Mouse (Mus musculus) MEL (cell line): Measurements from ENCODE around the gene Miga1. TPM values are rescaled to one million over a fixed set of nuclear protein-coding genes. Genes with fewer than 3 reads are reported as not detected.

Source experiments
- DNase-seq: peaks from one replicate; pipeline ENCODE4 v3.0.0; 2011; ENCODE audit warnings: low read depth, low spot score
- H3K27ac ChIP-seq: 2 replicates; pipeline ENCODE4 v1.5.1; 2012; ENCODE audit warnings: low read depth, mild to moderate bottlenecking, control low read depth, low read length, moderate library complexity; ENCODE audit not compliant: control insufficient read depth
- H3K27me3 ChIP-seq, 2 experiments: fragments of 150-350 bp in 1 of 2; sonication (generic) in 1 of 2; 2 replicates each; pipeline ENCODE4 v1.6.1; 2012; ENCODE audit warnings: low read length in 2 of 2, mild to moderate bottlenecking in 2 of 2, improper control_type of control experiment in 1 of 2, moderate library complexity in 1 of 2; ENCODE audit not compliant: insufficient read depth in 2 of 2, control insufficient read depth in 1 of 2
- H3K36me3 ChIP-seq, 2 experiments: 2 replicates each; pipeline ENCODE4 v1.6.1; 2012 to 2014; ENCODE audit warnings: low read length in 2 of 2, improper control_type of control experiment in 1 of 2, inconsistent platforms in 1 of 2, mild to moderate bottlenecking in 1 of 2; ENCODE audit not compliant: insufficient read depth in 2 of 2, control insufficient read depth in 1 of 2
- H3K4me1 ChIP-seq, 2 experiments: fragments of 150-350 bp in 1 of 2; sonication (generic) in 1 of 2; 2 replicates each; pipeline ENCODE4 v1.6.1; 2012; ENCODE audit warnings: low read length in 2 of 2, improper control_type of control experiment in 1 of 2, mild to moderate bottlenecking in 1 of 2; ENCODE audit not compliant: insufficient read depth in 2 of 2, control insufficient read depth in 1 of 2
- H3K4me3 ChIP-seq, 2 experiments: fragments of 150-350 bp in 1 of 2; sonication (generic) in 1 of 2; 2 replicates each; pipeline ENCODE4 v1.5.1; 2012; ENCODE audit warnings: low read depth in 2 of 2, low read length in 2 of 2, mild to moderate bottlenecking in 2 of 2, moderate library complexity in 2 of 2, control low read depth in 1 of 2, improper control_type of control experiment in 1 of 2; ENCODE audit not compliant: control insufficient read depth in 1 of 2, insufficient read depth in 1 of 2
- H3K79me2 ChIP-seq: 2 replicates; pipeline ENCODE4 v1.6.1; 2012; ENCODE audit warnings: mild to moderate bottlenecking, low read length, moderate library complexity; ENCODE audit not compliant: control insufficient read depth, poor library complexity, insufficient read depth
- H3K9ac ChIP-seq: 2 replicates; pipeline ENCODE4 v1.6.1; 2012; ENCODE audit warnings: low read depth, mild to moderate bottlenecking, control low read depth, low read length, moderate library complexity; ENCODE audit not compliant: control insufficient read depth, poor library complexity, severe bottlenecking
- H3K9me3 ChIP-seq: fragments of 150-350 bp; sonication (generic); replicated peaks from 2 replicates; pipeline ENCODE4 v1.6.1; 2012; ENCODE audit warnings: mild to moderate bottlenecking, low read length, improper control_type of control experiment, moderate library complexity; ENCODE audit not compliant: insufficient read depth
- CHD1 ChIP-seq: IDR thresholded peaks from 2 replicates; pipeline ENCODE4 v1.6.1; 2012; ENCODE audit warnings: low read depth, mild to moderate bottlenecking, inconsistent platforms, low read length, improper control_type of control experiment
- CHD2 ChIP-seq: IDR thresholded peaks from 2 replicates; pipeline ENCODE4 v1.6.1; 2011; ENCODE audit warnings: low read length, improper control_type of control experiment
- CTCF ChIP-seq, 3 experiments: IDR thresholded peaks in 2 of 3; conservative IDR thresholded peaks in 1 of 3; 2 replicates each; pipeline ENCODE4 v1.5.1; 2011 to 2012; ENCODE audit warnings: low read length in 3 of 3, low read depth in 2 of 3, mild to moderate bottlenecking in 2 of 3, improper control_type of control experiment in 1 of 3, inconsistent platforms in 1 of 3, mixed read lengths in 1 of 3, moderate library complexity in 1 of 3; ENCODE audit not compliant: control insufficient read depth in 1 of 3, insufficient read depth in 1 of 3, poor library complexity in 1 of 3, severe bottlenecking in 1 of 3
- E2F4 ChIP-seq: IDR thresholded peaks from 2 replicates; pipeline ENCODE4 v1.6.1; 2011; ENCODE audit warnings: low read depth, low read length, improper control_type of control experiment, borderline replicate concordance
- ELF1 ChIP-seq: IDR thresholded peaks from 2 replicates; pipeline ENCODE4 v1.6.1; 2014; ENCODE audit warnings: low read depth, mild to moderate bottlenecking, inconsistent platforms, low read length, improper control_type of control experiment, moderate library complexity
- EP300 ChIP-seq, 2 experiments: IDR thresholded peaks; 2 replicates each; pipeline ENCODE4 v1.6.1; 2011; ENCODE audit warnings: improper control_type of control experiment in 2 of 2, low read length in 2 of 2, low read depth in 1 of 2, mild to moderate bottlenecking in 1 of 2
- GABPA ChIP-seq: IDR thresholded peaks from 2 replicates; pipeline ENCODE4 v1.6.1; 2012; ENCODE audit warnings: low read depth, mild to moderate bottlenecking, inconsistent platforms, low read length, improper control_type of control experiment, moderate library complexity
- HCFC1 ChIP-seq: IDR thresholded peaks from 2 replicates; pipeline ENCODE4 v1.6.1; 2012; ENCODE audit warnings: low read depth, mild to moderate bottlenecking, inconsistent platforms, low read length, improper control_type of control experiment, moderate library complexity
- JUND ChIP-seq: IDR thresholded peaks from 2 replicates; pipeline ENCODE4 v1.6.1; 2011; ENCODE audit warnings: low read depth, mild to moderate bottlenecking, improper control_type of control experiment, low read length
- MAFK ChIP-seq: IDR thresholded peaks from 2 replicates; pipeline ENCODE4 v1.6.1; 2011; ENCODE audit warnings: low read depth, mild to moderate bottlenecking, low read length, improper control_type of control experiment, borderline replicate concordance
- MAZ ChIP-seq: IDR thresholded peaks from 2 replicates; pipeline ENCODE4 v1.6.1; 2012; ENCODE audit warnings: low read depth, mild to moderate bottlenecking, inconsistent platforms, low read length, improper control_type of control experiment
- MEF2A ChIP-seq: IDR thresholded peaks from 2 replicates; pipeline ENCODE4 v1.6.1; 2014; ENCODE audit warnings: low read depth, mild to moderate bottlenecking, inconsistent platforms, low read length, improper control_type of control experiment; ENCODE audit not compliant: poor library complexity, insufficient replicate concordance, severe bottlenecking; ENCODE audit errors: extremely low read depth
- MXI1 ChIP-seq: IDR thresholded peaks from 2 replicates; pipeline ENCODE4 v1.6.1; 2011; ENCODE audit warnings: mild to moderate bottlenecking, low read depth, low read length, improper control_type of control experiment
- NELFE ChIP-seq: IDR thresholded peaks from 2 replicates; pipeline ENCODE4 v1.6.1; 2011; ENCODE audit warnings: low read depth, low read length, improper control_type of control experiment
- NRF1 ChIP-seq: IDR thresholded peaks from 2 replicates; pipeline ENCODE4 v1.6.1; 2014; ENCODE audit warnings: low read depth, mild to moderate bottlenecking, inconsistent platforms, low read length, improper control_type of control experiment, moderate library complexity; ENCODE audit not compliant: poor library complexity, insufficient read depth, severe bottlenecking
- POLR2AphosphoS2 ChIP-seq: IDR thresholded peaks from 2 replicates; pipeline ENCODE4 v1.6.1; 2011; ENCODE audit warnings: low read length, improper control_type of control experiment
- POLR2AphosphoS5 ChIP-seq: IDR thresholded peaks from 2 replicates; pipeline ENCODE4 v1.6.1; 2012; ENCODE audit warnings: low read depth, borderline replicate concordance, mild to moderate bottlenecking, inconsistent platforms, low read length, moderate library complexity, mixed read lengths
- RAD21 ChIP-seq: IDR thresholded peaks from 2 replicates; pipeline ENCODE4 v1.6.1; 2011; ENCODE audit warnings: mild to moderate bottlenecking, low read depth, low read length, improper control_type of control experiment
- SIN3A ChIP-seq: IDR thresholded peaks from 2 replicates; pipeline ENCODE4 v1.6.1; 2012; ENCODE audit warnings: low read length, improper control_type of control experiment, inconsistent platforms
- TAL1 ChIP-seq: IDR thresholded peaks from 2 replicates; pipeline ENCODE4 v1.6.1; 2012; ENCODE audit warnings: mild to moderate bottlenecking, inconsistent platforms, low read length, moderate library complexity, mixed read lengths
- TBP ChIP-seq: IDR thresholded peaks from 2 replicates; pipeline ENCODE4 v1.8.0; 2011; ENCODE audit warnings: low read depth, low read length, improper control_type of control experiment
- USF1 ChIP-seq: IDR thresholded peaks from 2 replicates; pipeline ENCODE4 v1.6.1; 2014; ENCODE audit warnings: low read depth, mild to moderate bottlenecking, inconsistent platforms, low read length, improper control_type of control experiment, moderate library complexity
- ZKSCAN1 ChIP-seq: IDR thresholded peaks from 2 replicates; pipeline ENCODE4 v1.6.1; 2012; ENCODE audit warnings: low read depth, mild to moderate bottlenecking, inconsistent platforms, low read length, improper control_type of control experiment, moderate library complexity
- ZMIZ1 ChIP-seq: IDR thresholded peaks from 2 replicates; pipeline ENCODE4 v1.6.1; 2012; ENCODE audit warnings: low read depth, mild to moderate bottlenecking, inconsistent platforms, low read length, improper control_type of control experiment, moderate library complexity
- ZNF384 ChIP-seq: IDR thresholded peaks from 2 replicates; pipeline ENCODE4 v1.6.1; 2012; ENCODE audit warnings: low read depth, mild to moderate bottlenecking, inconsistent platforms, low read length, improper control_type of control experiment
- polyA plus RNA-seq, 2 experiments: library from polyadenylated mRNA; stranded (reverse) in 1 of 2; unstranded in 1 of 2; fragments of >175 nt in 1 of 2; fragments of >200 nt in 1 of 2; gene quantifications; 2 replicates each; pipeline versions ENCODE4 v1.2.1 to v1.2.4; 2012; ENCODE audit warnings: low replicate concordance in 2 of 2, low read depth in 1 of 2; ENCODE audit not compliant: insufficient read length in 2 of 2, insufficient read depth in 1 of 2, missing spikeins in 1 of 2
- total RNA-seq: library from RNA; depleted of rRNA; stranded (reverse); fragments of 300-350 nt; gene quantifications from 2 replicates; pipeline ENCODE4 v1.2.3, GENCODE M21; 2012

The Miga1 gene
- total and polyA plus RNA-seq, 3 experiments = 14.2 to 16.2 TPM; not detected in 1

DNA sequence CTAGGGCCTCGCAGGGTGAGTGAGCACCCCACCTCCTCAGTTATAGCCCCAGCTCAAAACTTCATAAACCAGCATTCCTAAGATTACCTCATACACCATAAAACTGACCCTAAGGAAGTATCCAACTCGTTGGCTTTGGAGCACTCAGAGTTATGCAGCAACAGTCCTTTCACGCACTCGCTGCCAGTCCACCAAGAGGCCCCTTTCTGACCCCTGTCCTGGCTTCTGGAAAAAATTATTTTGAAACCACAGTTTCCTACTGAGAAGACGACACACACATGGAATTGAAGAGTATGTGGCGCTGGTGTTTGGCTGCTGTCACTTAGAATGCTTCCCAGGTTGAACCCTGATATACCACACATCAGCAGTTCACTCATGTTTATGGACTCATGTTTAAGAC is 48.3 kb downstream of the Miga1 start:
- Histone ChIP-seq H3K9ac (no peak overlapping the region), H3K36me3 (peaks cover 0 to 4% of the 10 kb centered on the region in 2 experiments; a peak in 1 of 4 replicates), H3K27me3 (no peaks in the 10 kb centered on the region), H3K27ac (no peak overlapping the region), H3K79me2 (no peaks in the 10 kb centered on the region), H3K9me3 (no peaks in the 10 kb centered on the region), H3K4me3 (no peak overlapping the region), H3K4me1 (no peaks in the 10 kb centered on the region)
- no peak for DNase-seq
- no peak for TF ChIP-seq ZKSCAN1
- no peak for TF ChIP-seq MAZ
- no peak for TF ChIP-seq POLR2AphosphoS5
- TF ChIP-seq NRF1 = no peak
- no peak for TF ChIP-seq POLR2AphosphoS2
- no peak for TF ChIP-seq E2F4
- TF ChIP-seq CHD2 = no peak
- TF ChIP-seq JUND = no peak
- TF ChIP-seq MXI1 = no peak
- no peak for TF ChIP-seq ZMIZ1
- TF ChIP-seq HCFC1 = no peak
- TF ChIP-seq CTCF (IDR thresholded peaks at IDR 0.05 in 2 of 3, conservative IDR thresholded peaks at IDR 0.05 in 1 of 3; ENCODE audit: control insufficient read depth in 1 of 3, insufficient read depth in 1 of 3, low read depth in 2 of 3, low read length in 3 of 3, poor library complexity in 1 of 3, severe bottlenecking in 1 of 3) = no peak
- no peak for TF ChIP-seq TBP
- no peak for TF ChIP-seq MAFK
- TF ChIP-seq ZNF384 = no peak
- TF ChIP-seq SIN3A = no peak
- no peak for TF ChIP-seq GABPA

DNA sequence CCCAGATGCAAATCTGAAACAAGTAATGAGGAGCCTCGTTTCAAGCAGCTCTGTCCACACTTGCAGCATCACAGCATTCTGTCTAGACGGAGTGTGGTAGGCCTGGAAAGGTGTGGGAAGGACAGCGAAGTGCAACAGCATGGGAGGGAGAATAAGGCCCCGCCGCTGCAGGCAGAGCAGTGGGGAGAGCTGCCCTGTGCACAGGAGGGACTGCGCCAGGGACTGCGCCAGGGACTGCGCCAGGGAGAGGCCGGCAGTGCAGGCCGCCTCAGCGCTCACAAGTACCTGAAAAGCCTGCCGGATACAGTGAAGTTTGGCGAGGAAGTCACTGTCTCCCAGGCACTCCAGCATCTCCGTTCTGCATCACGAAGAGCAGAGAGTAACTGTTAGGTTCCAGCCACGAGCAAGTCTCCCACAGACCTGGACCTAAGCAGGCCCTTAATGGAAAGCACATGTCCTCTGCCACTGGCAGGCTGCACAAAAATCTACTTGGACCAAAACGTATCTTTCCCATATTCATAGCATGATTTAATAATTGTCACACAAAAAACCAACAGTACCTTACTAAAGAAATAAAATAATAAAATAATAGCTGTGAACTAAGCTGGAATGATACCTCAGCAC is 49.9 kb downstream of the Miga1 start:
- DNase-seq = no peak
- Histone ChIP-seq H3K79me2 (no peaks in the 10 kb centered on the region), H3K9ac (no peak overlapping the region), H3K4me3 (no peak overlapping the region), H3K27me3 (no peaks in the 10 kb centered on the region), H3K4me1 (no peaks in the 10 kb centered on the region), H3K36me3 (peaks cover 0 to 3% of the 10 kb centered on the region in 2 experiments; a peak in 1 of 4 replicates), H3K9me3 (no peaks in the 10 kb centered on the region), H3K27ac (no peak overlapping the region)
- TF ChIP-seq GABPA (no peak), ELF1 (no peak), JUND (no peak), TAL1 (no peak), CHD1 (no peak), E2F4 (no peak), MEF2A (no peak), USF1 (no peak), ZMIZ1 (no peak), RAD21 (no peak), MXI1 (no peak), CHD2 (no peak), NELFE (no peak), EP300 (IDR thresholded peaks at IDR 0.05; ENCODE audit: low read depth in 1 of 2, low read length in 2 of 2) (no peak)
